Mouse (Mus musculus) macrophage (primary cell): ENCODE data around the gene AI854703. TPM values are rescaled to one million over a fixed set of nuclear protein-coding genes. Genes with fewer than 3 reads are reported as not detected.
"Not testable (repeated sequence)": the region's sequence is repeated elsewhere in the genome, so short reads cannot be mapped to it uniquely, and the experiment has no call there.

Experiments
- H3K27ac ChIP-seq: fragments of 350-480 bp; formaldehyde crosslinking; 2 replicates; pipeline ENCODE4 v1.9.0; 2021
- H3K36me3 ChIP-seq: fragments of 350-480 bp; formaldehyde crosslinking; 2 replicates; pipeline ENCODE4 v1.9.0; 2021; ENCODE audit errors: inconsistent target
- H3K4me3 ChIP-seq: fragments of 350-480 bp; formaldehyde crosslinking; 2 replicates; pipeline ENCODE4 v1.9.0; 2021; ENCODE audit errors: inconsistent target
- H3K79me2 ChIP-seq: fragments of 350-480 bp; formaldehyde crosslinking; 2 replicates; pipeline ENCODE4 v1.9.0; 2021; ENCODE audit errors: inconsistent target
- WGBS: methylation state at CpG from one replicate; pipeline ENCODE4 v1.1.7; 2026; ENCODE audit warnings: inconsistent platforms; ENCODE audit not compliant: missing documents; 5-methylcytosine and 5-hydroxymethylcytosine counted together
- polyA plus RNA-seq: library from polyadenylated mRNA; stranded (reverse); fragments of 250-400 nt; gene quantifications from 3 replicates; pipeline ENCODE4 v1.2.4, GENCODE M21; 2018; ENCODE audit warnings: inconsistent platforms

AI854703 gene
- polyA plus RNA-seq, 1 experiment from 2014 or later = 0.04 TPM

- H3K27ac ChIP-seq = no peak overlapping the region
- no peak overlapping the region for H3K4me3 ChIP-seq
- H3K36me3 ChIP-seq = peaks cover 13% of the 10 kb centered on the region; the same call in 1 of the 2 replicates
- H3K79me2 ChIP-seq = peaks cover under 1% of the 10 kb centered on the region; the same call in 1 of the 2 replicates
- 100% methylated on average over 1 of the region's 1 CpGs for WGBS
Measured at GRCm38 (mm10) chr6:48600594-48600993, 26.0 kb upstream of the AI854703 start.

GRCm38 (mm10) chr6:48601271-48602079, 25.1 kb upstream of the AI854703 start, which contains the start of gene Zfp775:
Gene Zfp775, plus strand, starts transcription at chr6:48602063.
- WGBS = 6% methylated on average over 42 of the region's 42 CpGs
- Histone ChIP-seq H3K36me3 (peaks cover 13% of the 10 kb centered on the region; the same call in 1 of the 2 replicates), H3K79me2 (no peaks in the 10 kb centered on the region; the same call in 1 of the 2 replicates), H3K27ac (peak within 1 kb of the TSS; percentile 54), H3K4me3 (peak within 1 kb of the TSS; percentile 74)

GRCm38 (mm10) chr6:48602080-48602741, 24.4 kb upstream of the AI854703 start:
- Histone ChIP-seq H3K27ac (peak overlapping the region; percentile 37), H3K79me2 (no peaks in the 10 kb centered on the region), H3K36me3 (peaks cover 13% of the 10 kb centered on the region; the same call in 1 of the 2 replicates), H3K4me3 (peak overlapping the region; percentile 74)
- 1% methylated on average over 28 of the region's 28 CpGs for WGBS

- H3K4me3 ChIP-seq = no peak overlapping the region
- H3K36me3 ChIP-seq = no peaks in the 10 kb centered on the region
- H3K79me2 ChIP-seq = no peaks in the 10 kb centered on the region
- no peak overlapping the region for H3K27ac ChIP-seq
- 100% methylated on average over 2 of the region's 2 CpGs for WGBS
Measured at GRCm38 (mm10) chr6:48608124-48608523, 18.4 kb upstream of the AI854703 start.

- WGBS = 46% methylated on average over 7 of the region's 7 CpGs
- Histone ChIP-seq H3K27ac (no peak overlapping the region), H3K36me3 (no peaks in the 10 kb centered on the region), H3K79me2 (no peaks in the 10 kb centered on the region), H3K4me3 (no peak overlapping the region)
Measured at GRCm38 (mm10) chr6:48609512-48609911, 17.1 kb upstream of the AI854703 start.

GRCm38 (mm10) chr6:48610657-48611056, 15.9 kb upstream of the AI854703 start:
- no peaks in the 10 kb centered on the region for H3K79me2 ChIP-seq
- H3K27ac ChIP-seq = no peak overlapping the region
- no peak overlapping the region for H3K4me3 ChIP-seq
- 96% methylated on average over 3 of the region's 3 CpGs for WGBS
- H3K36me3 ChIP-seq = no peaks in the 10 kb centered on the region

GRCm38 (mm10) chr6:48613464-48613863, 13.1 kb upstream of the AI854703 start:
- Histone ChIP-seq H3K79me2 (no peaks in the 10 kb centered on the region), H3K36me3 (no peaks in the 10 kb centered on the region), H3K27ac (no peak overlapping the region), H3K4me3 (no peak overlapping the region)
- WGBS = 97% methylated on average over 4 of the region's 4 CpGs

- H3K36me3 ChIP-seq = no peaks in the 10 kb centered on the region
- no peak overlapping the region for H3K27ac ChIP-seq
- H3K4me3 ChIP-seq = no peak overlapping the region
- WGBS = 100% methylated on average over 5 of the region's 5 CpGs
- H3K79me2 ChIP-seq = no peaks in the 10 kb centered on the region
Measured at GRCm38 (mm10) chr6:48614756-48615155, 11.8 kb upstream of the AI854703 start.

- Histone ChIP-seq H3K36me3 (no peaks in the 10 kb centered on the region), H3K4me3 (no peak overlapping the region), H3K79me2 (no peaks in the 10 kb centered on the region), H3K27ac (no peak overlapping the region)
- 96% methylated on average over 30 of the region's 30 CpGs for WGBS
Measured at GRCm38 (mm10) chr6:48620031-48620430, 6.5 kb upstream of the AI854703 start.

GRCm38 (mm10) chr6:48622186-48622843, 4.2 kb upstream of the AI854703 start:
- not testable (repeated sequence) for H3K27ac ChIP-seq, H3K36me3 ChIP-seq
- WGBS = 87% methylated on average over 7 of the region's 8 CpGs

GRCm38 (mm10) chr6:48623460-48623859, 3.1 kb upstream of the AI854703 start:
- WGBS = 75% methylated on average over 1 of the region's 1 CpGs
- no peaks in the 10 kb centered on the region for H3K79me2 ChIP-seq
- H3K4me3 ChIP-seq = no peak overlapping the region
- no peaks in the 10 kb centered on the region for H3K36me3 ChIP-seq
- no peak overlapping the region for H3K27ac ChIP-seq

More at GRCm38 (mm10) chr6:48622186-48622843, 4.2 kb upstream of the AI854703 start:
- H3K79me2 ChIP-seq, H3K4me3 ChIP-seq: not testable (repeated sequence)

GRCm38 (mm10) chr6:48626984-48627383, 420 bp downstream of the AI854703 start:
- no peak overlapping the region for H3K27ac ChIP-seq
- no peak overlapping the region for H3K4me3 ChIP-seq
- no peaks in the 10 kb centered on the region for H3K36me3 ChIP-seq
- no peaks in the 10 kb centered on the region for H3K79me2 ChIP-seq
- under 1% methylated on average over 32 of the region's 32 CpGs for WGBS

GRCm38 (mm10) chr6:48627511-48627924, 954 bp downstream of the AI854703 start:
- Histone ChIP-seq H3K27ac (no peak overlapping the region), H3K4me3 (no peak overlapping the region), H3K79me2 (no peaks in the 10 kb centered on the region), H3K36me3 (no peaks in the 10 kb centered on the region)
- 14% methylated on average over 7 of the region's 7 CpGs for WGBS

GRCm38 (mm10) chr6:48628377-48628776, 1.8 kb downstream of the AI854703 start:
- H3K4me3 ChIP-seq = no peak overlapping the region
- WGBS = 60% methylated on average over 3 of the region's 3 CpGs

More at GRCm38 (mm10) chr6:48628377-48628776, 1.8 kb downstream of the AI854703 start:
- Histone ChIP-seq H3K79me2 (no peaks in the 10 kb centered on the region), H3K36me3 (no peaks in the 10 kb centered on the region), H3K27ac (no peak overlapping the region)
